Mouse (Mus musculus) macrophage (primary cell): ENCODE data around the gene Mpnd. TPM values are rescaled to one million over a fixed set of nuclear protein-coding genes. Genes with fewer than 3 reads are reported as not detected.

Experiments used
- H3K27ac ChIP-seq: fragments of 350-480 bp; formaldehyde crosslinking; 2 replicates; pipeline ENCODE4 v1.9.0; 2021
- H3K36me3 ChIP-seq: fragments of 350-480 bp; formaldehyde crosslinking; 2 replicates; pipeline ENCODE4 v1.9.0; 2021; ENCODE audit errors: inconsistent target
- H3K4me3 ChIP-seq: fragments of 350-480 bp; formaldehyde crosslinking; 2 replicates; pipeline ENCODE4 v1.9.0; 2021; ENCODE audit errors: inconsistent target
- H3K79me2 ChIP-seq: fragments of 350-480 bp; formaldehyde crosslinking; 2 replicates; pipeline ENCODE4 v1.9.0; 2021; ENCODE audit errors: inconsistent target
- WGBS: methylation state at CpG from one replicate; pipeline ENCODE4 v1.1.7; 2026; ENCODE audit warnings: inconsistent platforms; ENCODE audit not compliant: missing documents; 5-methylcytosine and 5-hydroxymethylcytosine counted together
- polyA plus RNA-seq: library from polyadenylated mRNA; stranded (reverse); fragments of 250-400 nt; gene quantifications from 3 replicates; pipeline ENCODE4 v1.2.4, GENCODE M21; 2018; ENCODE audit warnings: inconsistent platforms

Mpnd gene
- polyA plus RNA-seq, 1 experiment from 2014 or later = 42.2 TPM

- 59% methylated on average over 6 of the region's 6 CpGs for WGBS
- peak overlapping the region; percentile 4; the same call in 1 of the 2 replicates for H3K4me3 ChIP-seq
These were observed 26.7 kb downstream of the Mpnd start for GRCm38 (mm10) chr17:56032127-56032733.

GRCm38 (mm10) chr17:56032831-56033230 lies 27.3 kb downstream of the Mpnd start:
- WGBS = 7% methylated on average over 5 of the region's 7 CpGs
- Histone ChIP-seq H3K79me2 (peaks cover 85% of the 10 kb centered on the region), H3K27ac (peak overlapping the region; percentile 98), H3K36me3 (no peaks in the 10 kb centered on the region; the same call in 1 of the 2 replicates), H3K4me3 (peak overlapping the region; percentile 4; the same call in 1 of the 2 replicates)

More at GRCm38 (mm10) chr17:56032127-56032733, 26.7 kb downstream of the Mpnd start:
- Histone ChIP-seq H3K79me2 (peaks cover 91% of the 10 kb centered on the region), H3K27ac (peak overlapping the region; percentile 98), H3K36me3 (no peaks in the 10 kb centered on the region; the same call in 1 of the 2 replicates)

GRCm38 (mm10) chr17:56034040-56034725 lies 28.7 kb downstream of the Mpnd start:
- Histone ChIP-seq H3K79me2 (peaks cover 71% of the 10 kb centered on the region), H3K4me3 (peak overlapping the region; percentile 92), H3K27ac (peak overlapping the region; percentile 98), H3K36me3 (no peaks in the 10 kb centered on the region; the same call in 1 of the 2 replicates)
- 72% methylated on average over 7 of the region's 7 CpGs for WGBS

GRCm38 (mm10) chr17:56034726-56035100 lies 29.2 kb downstream of the Mpnd start:
- Histone ChIP-seq H3K4me3 (peak overlapping the region; percentile 92), H3K27ac (peak overlapping the region; percentile 98)
- 57% methylated on average over 6 of the region's 6 CpGs for WGBS

GRCm38 (mm10) chr17:56035216-56035615 lies 29.7 kb downstream of the Mpnd start:
- Histone ChIP-seq H3K79me2 (peaks cover 61% of the 10 kb centered on the region), H3K27ac (peak overlapping the region; percentile 98), H3K36me3 (no peaks in the 10 kb centered on the region), H3K4me3 (peak overlapping the region; percentile 92)
- 75% methylated on average over 4 of the region's 4 CpGs for WGBS

More at GRCm38 (mm10) chr17:56034726-56035100, 29.2 kb downstream of the Mpnd start:
- H3K79me2 ChIP-seq = peaks cover 66% of the 10 kb centered on the region
- no peaks in the 10 kb centered on the region; the same call in 1 of the 2 replicates for H3K36me3 ChIP-seq

GRCm38 (mm10) chr17:56036176-56036900 lies 30.8 kb downstream of the Mpnd start, which contains the start of gene Sh3gl1:
TSS of gene Sh3gl1 (minus strand) at chr17:56036635.
- peaks cover 59% of the 10 kb centered on the region for H3K79me2 ChIP-seq
- H3K27ac ChIP-seq = peak within 1 kb of the TSS; percentile 98

GRCm38 (mm10) chr17:56036901-56037287 lies 31.4 kb downstream of the Mpnd start:
- peak overlapping the region; percentile 55 for H3K27ac ChIP-seq
- 35% methylated on average over 13 of the region's 13 CpGs for WGBS
- no peaks in the 10 kb centered on the region for H3K36me3 ChIP-seq
- peaks cover 59% of the 10 kb centered on the region for H3K79me2 ChIP-seq
- peak overlapping the region; percentile 32 for H3K4me3 ChIP-seq

More at GRCm38 (mm10) chr17:56036176-56036900, 30.8 kb downstream of the Mpnd start, which contains the start of gene Sh3gl1:
- peak within 1 kb of the TSS; percentile 92 for H3K4me3 ChIP-seq
- no peaks in the 10 kb centered on the region for H3K36me3 ChIP-seq
- 1% methylated on average over 72 of the region's 74 CpGs for WGBS

GRCm38 (mm10) chr17:56038583-56039261 lies 33.2 kb downstream of the Mpnd start:
- Histone ChIP-seq H3K27ac (no peak overlapping the region), H3K4me3 (no peak overlapping the region), H3K36me3 (no peaks in the 10 kb centered on the region), H3K79me2 (peaks cover 59% of the 10 kb centered on the region)
- WGBS = 81% methylated on average over 8 of the region's 8 CpGs

GRCm38 (mm10) chr17:56039345-56039744 lies 33.8 kb downstream of the Mpnd start:
- peak overlapping the region; percentile 46; the same call in 1 of the 2 replicates for H3K27ac ChIP-seq
- 75% methylated on average over 4 of the region's 4 CpGs for whole genome bisulfite sequencing
- H3K36me3 ChIP-seq = no peaks in the 10 kb centered on the region
- peaks cover 59% of the 10 kb centered on the region for H3K79me2 ChIP-seq
- peak overlapping the region; percentile 33 for H3K4me3 ChIP-seq

- Histone ChIP-seq H3K79me2 (peaks cover 59% of the 10 kb centered on the region), H3K4me3 (peak within 1 kb of the TSS; percentile 88), H3K27ac (peak within 1 kb of the TSS; percentile 60), H3K36me3 (no peaks in the 10 kb centered on the region)
- under 1% methylated on average over 65 of the region's 68 CpGs for WGBS
These were observed 34.7 kb downstream of the Mpnd start, which contains the start of gene Chaf1a for GRCm38 (mm10) chr17:56040030-56040856. TSS of gene Chaf1a (plus strand) at chr17:56040439.

- Histone ChIP-seq H3K79me2 (peaks cover 59% of the 10 kb centered on the region), H3K4me3 (peak overlapping the region; percentile 88), H3K27ac (peak overlapping the region; percentile 60), H3K36me3 (no peaks in the 10 kb centered on the region)
- WGBS = 2% methylated on average over 12 of the region's 12 CpGs
These were observed 35.3 kb downstream of the Mpnd start for GRCm38 (mm10) chr17:56040857-56041163.

GRCm38 (mm10) chr17:56051369-56051768 lies 45.9 kb downstream of the Mpnd start:
- H3K79me2 ChIP-seq = peaks cover 97% of the 10 kb centered on the region
- H3K36me3 ChIP-seq = peaks cover 3% of the 10 kb centered on the region; the same call in 1 of the 2 replicates
- H3K4me3 ChIP-seq = no peak overlapping the region
- H3K27ac ChIP-seq = no peak overlapping the region
- 92% methylated on average over 5 of the region's 5 CpGs for WGBS

GRCm38 (mm10) chr17:56054938-56055337 lies 49.4 kb downstream of the Mpnd start:
- H3K27ac ChIP-seq = no peak overlapping the region
- peaks cover 9% of the 10 kb centered on the region; the same call in 1 of the 2 replicates for H3K36me3 ChIP-seq
- H3K79me2 ChIP-seq = peaks cover 62% of the 10 kb centered on the region
- no peak overlapping the region for H3K4me3 ChIP-seq
